Mouse (Mus musculus) megakaryocyte, embryonic 14.5 days (primary cell): ENCODE measurements around the gene Sh3bp5l. TPM values are rescaled to one million over a fixed set of nuclear protein-coding genes. Genes with fewer than 3 reads are reported as not detected.
"Not testable (repeated sequence)": the region's sequence is repeated elsewhere in the genome, so short reads cannot be mapped to it uniquely, and the experiment has no call there.

Experiments used
- H3K27me3 ChIP-seq: replicated peaks from 2 replicates; pipeline ENCODE3; 2012; ENCODE audit warnings: inconsistent platforms
- H3K36me3 ChIP-seq: replicated peaks from 2 replicates; pipeline ENCODE3; 2012; ENCODE audit warnings: low read length, inconsistent platforms, mixed read lengths
- H3K4me1 ChIP-seq: 2 replicates; pipeline ENCODE4 v1.6.1; 2012; ENCODE audit warnings: inconsistent platforms
- H3K4me3 ChIP-seq: replicated peaks from 2 replicates; pipeline ENCODE3; 2012; ENCODE audit warnings: moderate library complexity, mild to moderate bottlenecking, inconsistent platforms
- H3K9me3 ChIP-seq: 2 replicates; pipeline ENCODE4 v1.6.1; 2012; ENCODE audit warnings: inconsistent platforms
- FLI1 ChIP-seq: IDR thresholded peaks from 2 replicates; pipeline ENCODE4 v1.6.1; 2012; ENCODE audit warnings: low read length, inconsistent platforms, mixed read lengths
- GATA1 ChIP-seq: IDR thresholded peaks from 3 replicates; pipeline ENCODE4 v1.6.1; 2012; ENCODE audit warnings: mixed read lengths, low read length, inconsistent platforms, borderline replicate concordance
- polyA plus RNA-seq: library from polyadenylated mRNA; stranded (reverse); fragments of >175 nt; gene quantifications from 2 replicates; pipeline ENCODE4 v1.2.3, GENCODE M21; 2012; ENCODE audit warnings: low replicate concordance; ENCODE audit not compliant: insufficient read depth

Sh3bp5l gene
- polyA plus RNA-seq, 1 experiment: 15.9 TPM

GRCm38 (mm10) chr11:58302774-58303445, 27.6 kb upstream of the Sh3bp5l start:
- H3K9me3 ChIP-seq: no peaks in the 10 kb centered on the region
- H3K36me3 ChIP-seq: no peaks in the 10 kb centered on the region
- no peak for TF ChIP-seq GATA1
- no peak for TF ChIP-seq FLI1
- H3K4me1 ChIP-seq: peaks cover 32% of the 10 kb centered on the region
- H3K27me3 ChIP-seq: no peaks in the 10 kb centered on the region
- H3K4me3 ChIP-seq: peak overlapping the region; percentile 91

GRCm38 (mm10) chr11:58303594-58303993, 26.9 kb upstream of the Sh3bp5l start:
- Histone ChIP-seq H3K9me3 (no peaks in the 10 kb centered on the region), H3K27me3 (no peaks in the 10 kb centered on the region), H3K36me3 (peaks cover under 1% of the 10 kb centered on the region), H3K4me1 (peaks cover 36% of the 10 kb centered on the region), H3K4me3 (no peak overlapping the region)
- TF ChIP-seq FLI1 (no peak), GATA1 (no peak)

- not testable (repeated sequence) for H3K4me3 ChIP-seq, H3K9me3 ChIP-seq, H3K27me3 ChIP-seq
- peaks cover 53% of the 10 kb centered on the region for H3K4me1 ChIP-seq
- H3K36me3 ChIP-seq: peaks cover 18% of the 10 kb centered on the region
Observed at GRCm38 (mm10) chr11:58305299-58305698, 25.2 kb upstream of the Sh3bp5l start.

- TF ChIP-seq GATA1: no peak
- TF ChIP-seq FLI1: no peak
- H3K4me1 ChIP-seq: peaks cover 62% of the 10 kb centered on the region
- H3K36me3 ChIP-seq: peaks cover 34% of the 10 kb centered on the region
- H3K4me3 ChIP-seq: peak within 1 kb of the TSS; percentile 95
- H3K9me3 ChIP-seq: no peaks in the 10 kb centered on the region
- no peaks in the 10 kb centered on the region for H3K27me3 ChIP-seq
Observed at GRCm38 (mm10) chr11:58306860-58307308, 23.6 kb upstream of the Sh3bp5l start, which contains the start of gene Zfp692. Gene Zfp692, plus strand, starts transcription at chr11:58307069.

GRCm38 (mm10) chr11:58307411-58308080, 23.0 kb upstream of the Sh3bp5l start:
- no peaks in the 10 kb centered on the region for H3K9me3 ChIP-seq
- no peaks in the 10 kb centered on the region for H3K27me3 ChIP-seq
- H3K36me3 ChIP-seq: peaks cover 39% of the 10 kb centered on the region
- peaks cover 68% of the 10 kb centered on the region for H3K4me1 ChIP-seq
- TF ChIP-seq GATA1: no peak
- no peak for TF ChIP-seq FLI1
- peak overlapping the region; percentile 95 for H3K4me3 ChIP-seq

GRCm38 (mm10) chr11:58308661-58309060, 21.9 kb upstream of the Sh3bp5l start:
- TF ChIP-seq GATA1 (no peak), FLI1 (no peak)
- peaks cover 78% of the 10 kb centered on the region for H3K4me1 ChIP-seq
- no peaks in the 10 kb centered on the region for H3K9me3 ChIP-seq
- H3K36me3 ChIP-seq: peaks cover 50% of the 10 kb centered on the region
- no peak overlapping the region for H3K4me3 ChIP-seq
- no peaks in the 10 kb centered on the region for H3K27me3 ChIP-seq

- Histone ChIP-seq H3K27me3 (no peaks in the 10 kb centered on the region), H3K36me3 (peaks cover 98% of the 10 kb centered on the region), H3K4me3 (no peak overlapping the region), H3K4me1 (peaks cover 83% of the 10 kb centered on the region), H3K9me3 (no peaks in the 10 kb centered on the region)
- TF ChIP-seq GATA1 (no peak), FLI1 (no peak)
Observed at GRCm38 (mm10) chr11:58314069-58314468, 16.5 kb upstream of the Sh3bp5l start.

GRCm38 (mm10) chr11:58315536-58316168, 14.9 kb upstream of the Sh3bp5l start:
- H3K9me3 ChIP-seq: no peaks in the 10 kb centered on the region
- H3K36me3 ChIP-seq: peaks cover 97% of the 10 kb centered on the region
- H3K4me3 ChIP-seq: peak overlapping the region; percentile 3
- peaks cover 81% of the 10 kb centered on the region for H3K4me1 ChIP-seq
- no peaks in the 10 kb centered on the region for H3K27me3 ChIP-seq
- no peak for TF ChIP-seq FLI1
- TF ChIP-seq GATA1: no peak

- no peaks in the 10 kb centered on the region for H3K9me3 ChIP-seq
- no peak for TF ChIP-seq GATA1
- no peak for TF ChIP-seq FLI1
- H3K4me3 ChIP-seq: peak overlapping the region; percentile 51
- peaks cover 82% of the 10 kb centered on the region for H3K4me1 ChIP-seq
- no peaks in the 10 kb centered on the region for H3K27me3 ChIP-seq
- H3K36me3 ChIP-seq: peaks cover 97% of the 10 kb centered on the region
Observed at GRCm38 (mm10) chr11:58316344-58316743, 14.2 kb upstream of the Sh3bp5l start.
